Mouse (Mus musculus) hindbrain, embryonic 15.5 days (tissue): ENCODE data around the gene Vmn1r200. TPM values are rescaled to one million over a fixed set of nuclear protein-coding genes. Genes with fewer than 3 reads are reported as not detected.
"Not testable (repeated sequence)": the region's sequence is repeated elsewhere in the genome, so short reads cannot be mapped to it uniquely, and the experiment has no call there.

ENCODE experiments used
- ATAC-seq: fragments of 200-750 bp; cut with Nextera tagmentation; 2 replicates; pipeline ENCODE4 v1.8.0; 2017; ENCODE audit warnings: low read depth, moderate number of reproducible peaks, moderate TSS enrichment; ENCODE audit not compliant: low FRiP score
- H3K27ac ChIP-seq: fragments of 300-500 bp; sonication (generic); replicated peaks from 2 replicates; pipeline ENCODE4 v1.5.1; 2015; ENCODE audit warnings: mild to moderate bottlenecking, inconsistent platforms
- H3K27me3 ChIP-seq: fragments of 300-500 bp; sonication (generic); 2 replicates; pipeline ENCODE4 v1.6.1; 2015; ENCODE audit warnings: control low read depth, inconsistent platforms
- H3K36me3 ChIP-seq: fragments of 300-500 bp; sonication (generic); 2 replicates; pipeline ENCODE4 v1.6.1; 2015; ENCODE audit warnings: control low read depth, inconsistent platforms
- H3K4me1 ChIP-seq: fragments of 300-500 bp; sonication (generic); replicated peaks from 2 replicates; pipeline ENCODE4 v1.6.1; 2015; ENCODE audit warnings: control low read depth, inconsistent platforms
- H3K4me2 ChIP-seq: fragments of 300-500 bp; sonication (generic); 2 replicates; pipeline ENCODE4 v1.6.1; 2015; ENCODE audit warnings: moderate library complexity, mild to moderate bottlenecking, inconsistent platforms
- H3K4me3 ChIP-seq: fragments of 300-500 bp; sonication (generic); 2 replicates; pipeline ENCODE4 v1.5.1; 2015; ENCODE audit warnings: mild to moderate bottlenecking, inconsistent platforms
- H3K9ac ChIP-seq: fragments of 300-500 bp; sonication (generic); 2 replicates; pipeline ENCODE4 v1.6.1; 2015; ENCODE audit warnings: inconsistent platforms
- H3K9me3 ChIP-seq: fragments of 300-500 bp; sonication (generic); 2 replicates; pipeline ENCODE4 v1.6.1; 2016; ENCODE audit warnings: control low read depth, inconsistent platforms
- WGBS: fragments of 180-500 bp; shearing (Covaris S2); methylation state at CpG from one replicate; pipeline ENCODE4 v1.1.7; 2015; 5-methylcytosine and 5-hydroxymethylcytosine counted together
- polyA plus RNA-seq: library from polyadenylated mRNA; unstranded; fragments of >200 nt; fragmentation: Nextera tagmentation; extraction: Ambion mirVana; gene quantifications from 2 replicates; pipeline ENCODE4 v1.2.1, GENCODE M21; 2015

The Vmn1r200 gene
- polyA plus RNA-seq: 0.05 TPM in 1 of 2 replicates, not detected in the other

GRCm38 (mm10) chr13:22390073-22390472, at the start of gene Vmn1r200:
Vmn1r200 (plus strand) TSS chr13:22390373.
- Histone ChIP-seq H3K27me3 (no peaks in the 10 kb centered on the region), H3K9ac (no peak within 1 kb of the TSS), H3K27ac (no peak within 1 kb of the TSS), H3K36me3 (no peaks in the 10 kb centered on the region), H3K4me2 (no peak within 1 kb of the TSS), H3K9me3 (no peaks in the 10 kb centered on the region), H3K4me1 (no peaks in the 10 kb centered on the region), H3K4me3 (no peak within 1 kb of the TSS)
- WGBS: 43% methylated on average over 3 of the region's 3 CpGs
- ATAC-seq: no peak

- 52% methylated on average over 1 of the region's 1 CpGs for WGBS
Measured at GRCm38 (mm10) chr13:22350064-22350463, 40.1 kb upstream of the Vmn1r200 start, which contains the start of gene Vmn1r198. Vmn1r198 (plus strand) TSS chr13:22350364.

GRCm38 (mm10) chr13:22350813-22351212, 39.4 kb upstream of the Vmn1r200 start:
- H3K36me3 ChIP-seq: no peaks in the 10 kb centered on the region
- H3K9me3 ChIP-seq: no peaks in the 10 kb centered on the region
- no peaks in the 10 kb centered on the region for H3K27me3 ChIP-seq
- no peak for ATAC-seq
- 82% methylated on average over 1 of the region's 1 CpGs for WGBS
- H3K4me1 ChIP-seq: no peaks in the 10 kb centered on the region
- H3K27ac ChIP-seq: no peak overlapping the region
- no peak overlapping the region for H3K4me2 ChIP-seq
- H3K4me3 ChIP-seq: no peak overlapping the region
- H3K9ac ChIP-seq: no peak overlapping the region

More at GRCm38 (mm10) chr13:22350064-22350463, 40.1 kb upstream of the Vmn1r200 start, which contains the start of gene Vmn1r198:
- Histone ChIP-seq H3K36me3 (no peaks in the 10 kb centered on the region), H3K4me1 (no peaks in the 10 kb centered on the region), H3K9me3 (no peaks in the 10 kb centered on the region), H3K4me2 (no peak within 1 kb of the TSS), H3K4me3 (no peak within 1 kb of the TSS), H3K27ac (no peak within 1 kb of the TSS), H3K9ac (no peak within 1 kb of the TSS), H3K27me3 (no peaks in the 10 kb centered on the region)
- no peak for ATAC-seq

GRCm38 (mm10) chr13:22379518-22379917, 10.7 kb upstream of the Vmn1r200 start, which contains the start of gene Vmn1r199:
Vmn1r199 (plus strand) TSS chr13:22379818.
- H3K9ac ChIP-seq: no peak within 1 kb of the TSS
- no peak within 1 kb of the TSS for H3K4me3 ChIP-seq
- no peak within 1 kb of the TSS for H3K4me2 ChIP-seq
- WGBS: 82% methylated on average over 2 of the region's 2 CpGs
- no peaks in the 10 kb centered on the region for H3K27me3 ChIP-seq
- no peaks in the 10 kb centered on the region for H3K9me3 ChIP-seq
- no peaks in the 10 kb centered on the region for H3K36me3 ChIP-seq
- H3K4me1 ChIP-seq: no peaks in the 10 kb centered on the region
- no peak for ATAC-seq
- H3K27ac ChIP-seq: no peak within 1 kb of the TSS

- H3K4me1 ChIP-seq, H3K9me3 ChIP-seq, ATAC-seq, H3K9ac ChIP-seq, H3K27me3 ChIP-seq, H3K27ac ChIP-seq, H3K36me3 ChIP-seq, H3K4me3 ChIP-seq, H3K4me2 ChIP-seq: not testable (repeated sequence)
- 80% methylated on average over 3 of the region's 3 CpGs for WGBS
Measured at GRCm38 (mm10) chr13:22381128-22381527, 9.0 kb upstream of the Vmn1r200 start.

GRCm38 (mm10) chr13:22383401-22383800, 6.8 kb upstream of the Vmn1r200 start:
- Histone ChIP-seq H3K4me2 (no peak overlapping the region), H3K9me3 (no peaks in the 10 kb centered on the region), H3K4me1 (no peaks in the 10 kb centered on the region), H3K4me3 (no peak overlapping the region), H3K9ac (no peak overlapping the region), H3K27me3 (no peaks in the 10 kb centered on the region), H3K36me3 (no peaks in the 10 kb centered on the region), H3K27ac (no peak overlapping the region)
- no peak for ATAC-seq
- WGBS: 87% methylated on average over 3 of the region's 3 CpGs

- H3K9ac ChIP-seq: no peak overlapping the region
- no peak for ATAC-seq
- no peaks in the 10 kb centered on the region for H3K27me3 ChIP-seq
- no peak overlapping the region for H3K4me2 ChIP-seq
- no peak overlapping the region for H3K27ac ChIP-seq
- 95% methylated on average over 1 of the region's 1 CpGs for WGBS
- H3K4me1 ChIP-seq: no peaks in the 10 kb centered on the region
- H3K9me3 ChIP-seq: no peaks in the 10 kb centered on the region
- H3K4me3 ChIP-seq: no peak overlapping the region
- H3K36me3 ChIP-seq: no peaks in the 10 kb centered on the region
Measured at GRCm38 (mm10) chr13:22387050-22387449, 3.1 kb upstream of the Vmn1r200 start.

GRCm38 (mm10) chr13:22402978-22403377, 12.8 kb downstream of the Vmn1r200 start:
- WGBS: 62% methylated on average over 1 of the region's 1 CpGs
- no peak for ATAC-seq
- no peak overlapping the region for H3K4me3 ChIP-seq

More at GRCm38 (mm10) chr13:22402978-22403377, 12.8 kb downstream of the Vmn1r200 start:
- Histone ChIP-seq H3K9me3 (no peaks in the 10 kb centered on the region), H3K4me1 (no peaks in the 10 kb centered on the region), H3K4me2 (no peak overlapping the region), H3K27me3 (no peaks in the 10 kb centered on the region), H3K9ac (no peak overlapping the region), H3K27ac (no peak overlapping the region), H3K36me3 (no peaks in the 10 kb centered on the region)

Other genes starting within 250 kb of the Vmn1r200 start
- gene Vmn1r191, start 206.4 kb upstream of the Vmn1r200 start, polyA plus RNA-seq: not detected in 2 replicates
- gene Vmn1r192, start 199.2 kb upstream of the Vmn1r200 start, polyA plus RNA-seq: not detected in 2 replicates
- gene Vmn1r193, start 167.2 kb upstream of the Vmn1r200 start, polyA plus RNA-seq: not detected in 2 replicates
- gene Vmn1r194, start 146.2 kb upstream of the Vmn1r200 start, polyA plus RNA-seq: not detected in 2 replicates
- gene Vmn1r195, start 119.9 kb upstream of the Vmn1r200 start, polyA plus RNA-seq: not detected in 2 replicates
- not detected in 2 replicates for gene Vmn1r196, start 100.5 kb upstream of the Vmn1r200 start, polyA plus RNA-seq
- not detected in 2 replicates for gene Vmn1r197, start 65.8 kb upstream of the Vmn1r200 start, polyA plus RNA-seq
- gene Vmn1r198, start 40.0 kb upstream of the Vmn1r200 start, polyA plus RNA-seq: not detected in 2 replicates
- not detected in 2 replicates for gene Vmn1r199, start 10.6 kb upstream of the Vmn1r200 start, polyA plus RNA-seq
- not detected in 2 replicates for gene Vmn1r201, start 81.5 kb downstream of the Vmn1r200 start, polyA plus RNA-seq
- gene Vmn1r202, start 115.0 kb downstream of the Vmn1r200 start, polyA plus RNA-seq: not detected in 2 replicates
- gene Vmn1r203, start 127.7 kb downstream of the Vmn1r200 start, polyA plus RNA-seq: not detected in 2 replicates
- not detected in 2 replicates for gene Vmn1r204, start 162.8 kb downstream of the Vmn1r200 start, polyA plus RNA-seq
- not detected in 2 replicates for gene Vmn1r205, start 202.6 kb downstream of the Vmn1r200 start, polyA plus RNA-seq
- gene Vmn1r206, start 233.9 kb downstream of the Vmn1r200 start, polyA plus RNA-seq: not detected in 2 replicates